Mouse (Mus musculus): ENCODE data around the gene Mtmr14. TPM values are rescaled to one million over a fixed set of nuclear protein-coding genes. Genes with fewer than 3 reads are reported as not detected.

The Mtmr14 gene
- 10 to 100 TPM; 12.6 to 14.5 TPM for total RNA-seq (2021)

GRCm38 (mm10) chr6:113237542-113238270 lies at the start of gene Mtmr14:
TSS of gene Mtmr14 (plus strand) at chr6:113237843.
- peak; percentile 99 to 100 for DNase-seq

- DNase-seq = no peak
Observed at GRCm38 (mm10) chr6:113193765-113194460, 43.7 kb upstream of the Mtmr14 start.

- no peak for DNase-seq
Observed at GRCm38 (mm10) chr6:113194517-113194840, 43.2 kb upstream of the Mtmr14 start.

- peak; percentile 52 to 62 for DNase-seq
Observed at GRCm38 (mm10) chr6:113194841-113195595, 42.6 kb upstream of the Mtmr14 start, which contains the start of gene Lhfpl4. TSS of gene Lhfpl4 (minus strand) at chr6:113195384.

GRCm38 (mm10) chr6:113195596-113195992 lies 42.0 kb upstream of the Mtmr14 start:
- DNase-seq = no peak

- DNase-seq = no peak
Observed at GRCm38 (mm10) chr6:113216280-113216679, 21.4 kb upstream of the Mtmr14 start.

- no peak for DNase-seq
Observed at GRCm38 (mm10) chr6:113225798-113226197, 11.8 kb upstream of the Mtmr14 start.

- no peak for DNase-seq
Observed at GRCm38 (mm10) chr6:113226705-113227104, 10.9 kb upstream of the Mtmr14 start.

GRCm38 (mm10) chr6:113235141-113235540 lies 2.5 kb upstream of the Mtmr14 start:
- DNase-seq = no peak

GRCm38 (mm10) chr6:113238442-113238841 lies 799 bp downstream of the Mtmr14 start:
- DNase-seq = no peak

GRCm38 (mm10) chr6:113242753-113243152 lies 5.1 kb downstream of the Mtmr14 start:
- no peak for DNase-seq

GRCm38 (mm10) chr6:113245585-113245984 lies 7.9 kb downstream of the Mtmr14 start:
- no peak for DNase-seq

- DNase-seq = no peak
Observed at GRCm38 (mm10) chr6:113250786-113251185, 13.1 kb downstream of the Mtmr14 start.

GRCm38 (mm10) chr6:113251921-113252320 lies 14.3 kb downstream of the Mtmr14 start:
- no peak for DNase-seq

GRCm38 (mm10) chr6:113254899-113255298 lies 17.3 kb downstream of the Mtmr14 start:
- DNase-seq = no peak

GRCm38 (mm10) chr6:113261174-113261858 lies 23.7 kb downstream of the Mtmr14 start:
- DNase-seq = no peak

- no peak for DNase-seq
Observed at GRCm38 (mm10) chr6:113263531-113263930, 25.9 kb downstream of the Mtmr14 start.

- DNase-seq = no peak
Observed at GRCm38 (mm10) chr6:113264429-113264828, 26.8 kb downstream of the Mtmr14 start.

- DNase-seq = no peak
Observed at GRCm38 (mm10) chr6:113266996-113267655, 29.5 kb downstream of the Mtmr14 start.

GRCm38 (mm10) chr6:113267988-113268387 lies 30.3 kb downstream of the Mtmr14 start:
- DNase-seq = no peak

GRCm38 (mm10) chr6:113272365-113272764 lies 34.7 kb downstream of the Mtmr14 start:
- DNase-seq = no peak

GRCm38 (mm10) chr6:113276846-113277245 lies 39.2 kb downstream of the Mtmr14 start:
- peak; percentile 27 to 32 for DNase-seq

Data from layer of hippocampus, postnatal 36 days (tissue).